Mouse (Mus musculus): Measurements from ENCODE around the gene Calml3.
"Not testable (repeated sequence)": the region's sequence is repeated elsewhere in the genome, so short reads cannot be mapped to it uniquely, and the experiment has no call there.

The Calml3 gene

GRCm38 (mm10) chr13:3804186-3804585, at the start of gene Calml3:
Gene Calml3, minus strand, starts transcription at chr13:3804316.
- DNase-seq = no peak

- no peak for DNase-seq
Measured at GRCm38 (mm10) chr13:3850330-3850729, 46.2 kb upstream of the Calml3 start.

DNA sequence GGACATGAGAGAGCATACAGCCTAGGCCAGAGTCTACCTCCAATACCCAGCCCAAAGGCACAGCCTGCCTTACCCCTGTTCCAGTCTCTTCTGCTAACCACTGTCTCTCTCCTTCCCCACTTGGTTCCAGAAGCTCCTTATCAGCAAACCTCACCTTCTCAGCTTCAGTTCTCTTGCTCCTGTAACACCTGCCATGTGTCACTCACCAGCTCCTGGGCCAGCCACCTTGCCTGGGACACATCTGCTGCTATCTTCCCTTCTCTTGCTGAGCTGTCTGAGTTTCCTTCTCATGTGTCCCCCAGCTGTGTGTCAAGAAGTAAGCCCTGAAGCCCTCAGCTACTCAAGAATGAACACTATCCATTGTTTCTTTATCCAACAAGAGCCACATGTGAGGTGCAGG, 36.5 kb upstream of the Calml3 start:
- DNase-seq = not testable (repeated sequence)

- DNase-seq = not testable (repeated sequence)
Measured at GRCm38 (mm10) chr13:3837312-3837807, 33.2 kb upstream of the Calml3 start, which contains the start of gene Calm4. Gene Calm4, plus strand, starts transcription at chr13:3837757.

DNA sequence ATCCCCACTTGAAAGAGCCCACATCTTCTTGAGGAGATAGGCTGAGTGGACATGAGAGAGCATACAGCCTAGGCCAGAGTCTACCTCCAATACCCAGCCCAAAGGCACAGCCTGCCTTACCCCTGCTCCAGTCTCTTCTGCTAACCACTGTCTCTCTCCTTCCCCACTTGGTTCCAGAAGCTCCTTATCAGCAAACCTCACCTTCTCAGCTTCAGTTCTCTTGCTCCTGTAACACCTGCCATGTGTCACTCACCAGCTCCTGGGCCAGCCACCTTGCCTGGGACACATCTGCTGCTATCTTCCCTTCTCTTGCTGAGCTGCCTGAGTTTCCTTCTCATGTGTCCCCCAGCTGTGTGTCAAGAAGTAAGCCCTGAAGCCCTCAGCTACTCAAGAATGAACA, 29.5 kb upstream of the Calml3 start:
- DNase-seq = not testable (repeated sequence)

- no peak for DNase-seq
Measured at GRCm38 (mm10) chr13:3832450-3832849, 28.3 kb upstream of the Calml3 start.

DNA sequence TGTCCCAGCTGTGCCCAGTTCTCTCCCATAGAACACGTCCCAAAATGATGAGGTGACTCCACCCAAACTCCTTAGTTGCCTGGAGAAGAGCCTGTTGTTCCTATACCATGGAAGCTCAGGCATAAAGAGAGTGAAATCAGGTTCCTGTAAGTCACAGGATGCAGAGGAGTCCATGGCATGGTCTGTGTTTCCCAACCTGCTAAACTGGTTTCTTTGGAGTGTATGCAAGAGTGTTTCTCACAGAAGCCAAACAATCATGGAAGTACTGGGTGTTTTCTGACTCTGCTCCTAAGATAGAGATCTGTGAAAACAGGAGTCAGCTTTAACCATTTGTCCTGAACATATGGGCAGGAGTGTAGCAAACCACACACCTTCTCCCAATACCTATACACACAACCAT, 27.9 kb upstream of the Calml3 start:
- no peak for DNase-seq

DNA sequence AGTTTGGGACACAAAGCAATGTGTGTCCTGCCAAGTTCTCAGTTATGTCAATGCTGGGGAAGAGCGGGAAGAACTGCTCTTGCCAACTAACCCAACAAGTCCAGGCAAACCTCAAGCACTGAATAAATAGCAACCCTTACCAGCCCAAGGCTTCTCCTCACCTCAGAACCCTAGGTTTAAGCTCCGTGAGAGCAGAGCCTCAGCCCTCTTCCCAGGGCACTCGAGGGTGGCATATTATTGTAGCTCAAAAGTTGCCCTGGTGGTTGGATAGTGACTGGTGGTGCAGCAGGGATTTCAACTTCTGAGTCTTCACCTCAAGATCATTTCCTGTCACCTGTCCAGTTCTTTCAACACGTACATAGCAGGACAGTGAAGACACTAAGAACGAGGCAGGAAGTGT, 27.4 kb upstream of the Calml3 start:
- DNase-seq = no peak

DNA sequence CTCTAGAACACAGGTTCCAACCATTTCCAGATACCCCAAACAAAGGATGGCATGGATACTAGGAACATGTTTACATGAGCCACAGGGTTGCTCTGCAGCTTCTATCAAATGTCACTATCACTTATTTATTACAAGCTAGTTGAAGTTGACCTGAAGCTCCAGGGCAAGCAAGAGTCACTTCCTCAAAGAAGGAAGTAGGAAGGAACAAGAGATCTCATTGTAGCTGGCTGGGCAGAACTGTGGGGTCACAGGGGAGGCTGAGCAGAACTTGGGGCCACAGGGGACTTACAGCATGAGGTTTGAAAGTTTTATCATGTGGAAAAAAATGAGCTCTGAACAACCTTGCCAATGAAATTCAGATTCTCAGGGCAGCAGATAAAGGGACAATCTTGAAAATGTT, 21.6 kb upstream of the Calml3 start:
- DNase-seq = no peak

DNA sequence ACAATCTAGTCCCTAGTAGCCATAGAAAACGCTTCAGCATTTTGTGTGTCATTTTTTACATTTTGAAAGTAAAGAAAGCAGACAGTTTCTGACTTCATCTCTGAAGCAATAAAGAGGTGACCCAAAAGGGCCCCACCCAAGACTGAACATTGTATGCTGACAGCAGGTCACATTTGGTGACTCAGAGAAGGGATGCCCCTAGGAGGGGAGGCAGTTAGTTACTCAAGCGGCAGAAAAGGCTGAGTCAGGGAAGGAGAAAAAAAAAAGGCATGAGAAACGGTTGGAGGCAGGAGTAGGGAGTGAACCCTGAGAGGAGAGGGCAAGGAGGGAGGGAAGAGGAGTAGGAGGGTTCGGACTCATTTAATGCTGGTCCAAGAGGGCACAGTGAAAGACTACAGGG, 18.0 kb upstream of the Calml3 start:
- no peak for DNase-seq

- DNase-seq = no peak
Measured at GRCm38 (mm10) chr13:3818740-3819076, 14.6 kb upstream of the Calml3 start.

DNA sequence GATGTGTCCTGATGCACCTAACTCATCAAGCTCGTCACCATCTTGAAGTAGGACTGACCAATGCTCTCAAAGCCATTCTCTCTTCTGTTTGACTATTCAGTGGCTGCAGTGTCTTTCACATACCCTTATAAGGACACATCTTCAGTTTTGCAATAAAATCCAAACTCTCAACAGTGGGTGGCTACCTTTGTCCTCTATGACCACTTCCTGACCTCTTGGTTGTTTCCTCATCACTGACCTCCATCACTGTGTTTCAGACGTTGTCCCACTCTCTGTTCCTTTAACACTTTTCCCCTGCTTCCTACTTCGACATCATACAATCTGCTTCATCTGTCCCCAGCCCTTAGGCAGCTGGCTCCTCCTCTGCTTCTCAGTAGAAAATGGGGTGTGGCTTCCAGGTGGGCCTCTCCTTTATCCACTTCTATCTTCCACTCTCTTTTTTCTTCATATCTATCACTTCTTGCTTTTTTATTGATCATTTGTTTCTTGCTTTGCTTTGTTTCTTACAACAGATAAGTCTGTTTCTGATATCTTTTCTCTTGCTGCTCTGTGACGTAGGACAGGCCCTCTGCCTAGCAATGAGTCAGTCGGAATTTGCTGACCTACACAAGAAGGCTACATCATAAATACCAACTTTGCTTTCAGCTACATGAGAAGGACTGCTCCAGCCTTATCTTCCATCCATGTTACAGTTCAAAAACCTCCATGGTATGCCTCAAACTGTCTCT, 14.1 kb upstream of the Calml3 start:
- DNase-seq = no peak

DNA sequence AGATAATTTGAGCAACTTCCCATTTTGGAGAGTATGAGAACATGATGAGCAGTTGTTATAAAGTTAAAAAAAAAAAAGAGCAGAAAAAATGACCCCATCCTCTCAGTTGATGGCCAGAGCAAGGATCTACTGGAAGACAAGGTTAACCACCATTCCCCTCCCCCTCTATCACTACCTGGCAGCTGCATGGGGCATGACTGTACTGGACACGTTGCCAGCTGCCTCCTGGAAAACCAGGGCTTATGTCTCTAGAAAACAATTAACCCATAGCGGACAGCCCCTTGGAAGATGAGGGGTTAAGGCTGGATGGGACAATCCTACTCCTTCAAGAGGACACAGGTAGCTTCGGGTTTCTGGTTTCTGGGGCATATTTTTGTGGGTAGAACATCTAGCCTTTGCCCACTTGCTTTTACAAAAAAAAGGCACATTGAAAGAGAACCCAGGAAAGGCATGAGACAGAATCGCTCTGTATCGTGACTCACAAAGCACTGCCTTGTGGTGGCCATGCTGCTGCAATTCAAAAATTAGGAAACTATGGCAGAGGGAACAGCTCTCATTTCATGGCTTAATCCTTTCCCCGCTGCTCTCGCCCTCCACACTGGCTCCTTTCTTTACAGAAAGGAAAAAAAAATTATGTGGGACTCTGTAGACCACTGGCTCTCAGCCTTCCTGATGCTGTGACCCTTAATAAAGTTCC, 3.2 kb upstream of the Calml3 start:
- no peak for DNase-seq

DNA sequence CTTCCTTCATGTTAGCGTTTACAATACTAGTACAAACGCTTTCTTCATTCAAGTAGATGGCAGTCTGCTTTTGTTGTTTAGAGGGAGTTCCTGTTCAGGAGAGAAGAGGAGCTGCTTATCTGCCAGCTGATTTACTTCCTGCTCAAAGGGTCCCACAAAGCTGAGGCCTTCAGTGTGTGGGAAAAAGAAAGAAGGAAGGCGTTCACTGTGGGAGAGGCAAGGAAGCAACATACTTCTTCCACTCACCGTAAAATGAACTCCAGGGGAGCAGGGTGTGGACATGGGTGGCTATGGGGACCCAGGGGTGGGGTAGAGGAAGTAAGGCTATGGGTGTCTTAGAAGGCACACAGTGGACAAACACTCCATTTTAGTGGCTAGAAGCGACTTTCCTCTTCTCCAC, 1.5 kb upstream of the Calml3 start:
- no peak for DNase-seq

DNA sequence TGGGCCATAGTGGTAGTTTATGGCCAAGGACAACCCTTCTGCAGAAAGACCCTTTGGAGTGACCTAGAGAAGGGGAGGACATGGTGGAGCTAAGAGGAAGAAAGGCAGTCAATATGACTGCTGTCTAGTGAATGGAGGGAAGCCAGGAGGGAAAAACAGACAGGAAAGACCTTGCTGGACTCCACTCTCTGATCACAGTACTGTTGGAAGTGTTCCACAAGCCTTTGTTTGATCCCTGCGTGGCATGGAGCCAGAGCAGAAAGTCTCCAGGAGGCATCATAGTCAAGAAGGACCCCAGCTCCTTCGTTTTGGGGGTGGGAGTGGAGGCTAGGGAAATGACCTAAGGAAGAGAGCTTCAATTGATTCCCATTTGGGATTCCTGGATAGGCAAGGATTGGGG, 1.0 kb upstream of the Calml3 start:
- no peak for DNase-seq

DNA sequence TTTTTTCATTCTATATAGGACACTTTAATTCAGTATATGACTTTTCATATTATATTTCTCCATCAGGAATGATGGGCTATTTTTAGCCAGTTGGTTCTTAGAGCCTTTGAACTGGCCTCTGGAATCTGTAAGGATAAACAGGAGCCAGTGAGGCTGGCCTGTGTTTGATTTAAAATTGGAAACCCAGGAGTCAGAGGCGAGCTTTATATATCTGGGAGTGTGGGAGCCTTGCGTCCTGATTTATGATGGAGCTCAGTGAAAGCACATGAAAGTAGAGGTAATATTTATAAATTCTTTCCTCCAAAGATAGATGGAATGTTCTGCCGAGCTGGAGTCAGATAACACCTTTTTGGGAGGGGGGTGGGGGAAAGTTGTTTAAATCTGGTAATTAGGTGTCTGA, 4.7 kb downstream of the Calml3 start:
- no peak for DNase-seq

GRCm38 (mm10) chr13:3798751-3799150, 5.4 kb downstream of the Calml3 start:
- DNase-seq = no peak

GRCm38 (mm10) chr13:3796649-3797048, 7.5 kb downstream of the Calml3 start:
- no peak for DNase-seq

- no peak for DNase-seq
Measured at GRCm38 (mm10) chr13:3789531-3789930, 14.6 kb downstream of the Calml3 start.

GRCm38 (mm10) chr13:3788588-3788987, 15.5 kb downstream of the Calml3 start:
- no peak for DNase-seq

GRCm38 (mm10) chr13:3787644-3788043, 16.5 kb downstream of the Calml3 start:
- DNase-seq = no peak

GRCm38 (mm10) chr13:3787102-3787501, 17.0 kb downstream of the Calml3 start:
- DNase-seq = no peak

DNA sequence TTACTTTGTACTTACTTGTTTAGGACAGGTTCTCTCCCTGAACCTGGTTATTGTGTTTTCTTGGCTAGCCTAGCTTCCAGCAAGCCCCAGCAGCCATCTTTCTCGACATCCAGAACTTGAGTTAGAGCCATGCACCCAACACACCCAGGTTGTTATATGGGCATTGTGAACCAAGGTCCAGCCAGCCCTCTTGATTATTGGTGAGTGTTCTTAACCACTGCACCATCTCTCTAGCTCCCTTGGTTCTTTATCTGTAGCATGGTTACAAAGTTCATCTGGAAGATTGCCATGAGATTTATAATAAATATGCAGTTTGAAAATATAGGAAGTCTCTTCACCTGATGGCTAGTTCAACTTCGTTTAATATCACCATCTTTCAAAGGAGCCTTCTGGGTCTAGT, 20.5 kb downstream of the Calml3 start:
- DNase-seq = no peak

DNA sequence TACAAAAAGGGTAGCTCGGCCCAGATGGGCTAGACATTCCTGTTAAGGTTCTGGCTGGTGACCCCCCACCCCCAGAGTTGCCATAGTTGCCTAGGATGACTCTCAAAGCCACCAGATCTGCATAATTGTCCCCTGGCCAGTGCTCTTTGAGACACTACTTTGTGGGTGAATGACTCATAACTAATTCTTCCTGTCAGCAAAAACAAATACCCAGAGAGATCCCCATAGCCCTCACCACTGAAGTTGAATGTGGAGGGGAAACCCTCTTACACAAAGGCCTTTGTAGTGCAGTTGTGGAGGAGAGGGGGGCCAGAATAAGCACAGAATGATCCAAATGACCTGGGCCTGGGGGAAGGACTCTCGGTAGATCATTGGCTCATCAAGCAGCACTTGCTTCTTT, 21.6 kb downstream of the Calml3 start:
- peak; percentile 91 for DNase-seq
